Mouse (Mus musculus) thymus, postnatal 4 days (tissue): ENCODE results near the gene Grifin.

Experiments used
- DNase-seq: peaks from one replicate; pipeline ENCODE4 v3.0.0; 2021

The Grifin gene

DNA sequence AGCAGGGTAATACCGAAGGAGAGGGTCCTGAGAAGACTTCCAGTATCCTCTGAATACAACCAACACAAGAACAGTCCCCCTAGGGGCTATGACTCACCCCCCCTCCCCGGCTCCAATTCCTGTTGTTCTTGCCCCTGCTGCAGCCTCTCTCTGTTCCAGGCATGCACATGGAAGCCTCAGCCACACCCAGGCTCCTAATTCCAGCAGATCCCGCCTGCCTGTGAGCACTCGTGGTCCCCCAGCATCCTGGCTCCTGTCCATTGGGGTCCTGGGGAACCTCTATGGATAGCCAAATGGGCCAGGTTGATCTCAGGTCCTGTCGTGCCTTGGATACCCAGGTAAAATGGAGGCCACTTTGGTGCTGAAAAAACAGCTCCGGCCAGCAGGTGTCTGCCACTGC is 19.2 kb downstream of the Grifin start:
- no peak for DNase-seq

DNA sequence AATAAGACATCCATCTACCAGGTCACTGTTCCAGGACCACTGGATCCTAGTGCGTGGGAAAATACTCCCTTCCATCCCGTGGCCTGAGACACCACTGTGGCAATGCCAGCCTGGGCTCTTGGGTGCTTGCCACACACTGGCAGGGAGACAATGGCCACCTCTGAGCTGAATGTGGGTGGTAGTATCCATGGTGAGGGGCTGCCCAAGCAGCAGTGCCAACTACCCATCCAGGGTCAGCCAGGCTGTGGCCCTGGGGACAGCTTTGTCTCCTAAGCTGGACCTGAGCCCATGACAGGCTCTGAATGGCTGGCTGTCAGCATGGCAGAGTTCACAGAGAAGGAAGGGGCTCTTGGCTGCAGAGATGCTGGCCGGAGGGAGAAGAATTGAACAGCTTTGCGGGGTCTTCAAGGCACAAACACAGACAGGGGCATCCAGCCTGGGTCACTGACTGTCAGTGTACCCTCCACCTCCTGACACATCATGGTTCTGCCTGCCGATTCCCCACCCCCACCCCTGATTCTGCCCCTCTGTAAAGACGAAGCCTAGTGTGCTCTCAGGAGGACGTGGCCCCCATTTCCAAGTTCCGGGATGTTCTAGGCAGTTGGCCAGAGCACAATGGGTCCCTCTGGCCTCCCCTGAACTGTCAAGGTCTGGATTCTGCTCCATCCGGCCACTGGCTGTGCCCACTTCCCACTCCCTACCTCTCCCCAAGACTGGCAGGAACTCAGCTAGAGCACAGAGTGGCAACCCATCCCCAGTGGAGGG is 21.9 kb downstream of the Grifin start:
- no peak for DNase-seq

GRCm38 (mm10) chr5:140540106-140540505 is 24.8 kb downstream of the Grifin start:
- peak; percentile 91 for DNase-seq

GRCm38 (mm10) chr5:140538111-140538683 is 26.7 kb downstream of the Grifin start:
- no peak for DNase-seq

- DNase-seq: no peak
Observed at GRCm38 (mm10) chr5:140526754-140527153, 38.1 kb downstream of the Grifin start.

DNA sequence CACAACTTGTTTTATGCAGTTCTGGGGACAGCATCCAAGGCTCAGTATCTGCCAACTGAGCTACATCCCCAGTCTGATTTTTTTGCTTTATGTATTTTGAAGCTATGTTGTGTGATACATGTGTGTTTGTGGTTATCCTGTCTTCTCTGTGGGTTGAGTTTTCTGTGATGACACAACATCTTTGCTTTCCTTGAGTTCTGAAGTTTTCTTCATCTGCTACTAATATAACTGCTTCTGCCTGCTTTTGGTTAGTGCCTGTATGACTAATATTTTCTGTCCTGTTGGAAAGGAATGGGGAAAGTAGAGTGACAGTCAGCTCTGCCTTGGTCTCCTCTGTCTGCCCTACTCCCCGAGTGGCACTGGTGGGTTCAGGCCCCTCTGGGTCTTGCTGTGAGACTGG is 43.7 kb downstream of the Grifin start:
- no peak for DNase-seq

GRCm38 (mm10) chr5:140517921-140518230 is 47.0 kb downstream of the Grifin start:
- no peak for DNase-seq

DNA sequence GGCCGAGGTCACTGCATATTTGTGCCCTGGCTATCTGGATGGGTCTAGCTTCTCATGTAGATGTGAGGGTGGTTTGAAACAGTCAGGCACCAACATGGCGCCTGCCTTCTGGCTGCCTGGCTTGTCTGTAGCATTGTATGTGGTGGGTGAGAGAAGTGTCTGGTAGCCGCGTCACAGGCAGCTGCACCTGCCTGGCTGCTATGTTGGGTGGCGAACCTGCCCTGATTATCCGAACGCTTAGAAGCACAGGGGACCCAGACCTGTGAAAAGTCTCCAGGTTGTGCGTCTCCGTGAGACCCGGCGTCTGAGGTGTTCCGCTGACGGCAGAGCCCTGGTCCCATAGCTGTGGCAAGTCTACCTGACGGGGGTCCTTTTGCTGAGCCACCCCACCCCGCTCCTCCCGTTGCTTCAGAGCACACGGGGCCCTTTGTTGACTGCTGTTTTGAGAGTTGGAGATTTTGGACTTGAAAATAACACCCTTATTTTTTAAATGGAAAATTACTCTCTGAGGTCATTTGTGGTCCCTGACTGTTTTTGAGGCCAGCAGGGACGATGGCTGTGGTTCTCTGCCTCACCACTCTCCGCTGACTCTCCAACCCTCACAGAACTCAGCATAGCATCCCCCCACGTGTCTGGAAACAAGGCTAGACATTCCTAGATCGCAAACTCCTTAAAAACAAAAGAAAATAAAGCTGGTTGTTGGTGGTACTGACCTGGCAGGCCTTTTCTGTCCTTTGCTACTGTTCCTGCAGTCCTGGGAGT is 47.5 kb downstream of the Grifin start:
- no peak for DNase-seq

DNA sequence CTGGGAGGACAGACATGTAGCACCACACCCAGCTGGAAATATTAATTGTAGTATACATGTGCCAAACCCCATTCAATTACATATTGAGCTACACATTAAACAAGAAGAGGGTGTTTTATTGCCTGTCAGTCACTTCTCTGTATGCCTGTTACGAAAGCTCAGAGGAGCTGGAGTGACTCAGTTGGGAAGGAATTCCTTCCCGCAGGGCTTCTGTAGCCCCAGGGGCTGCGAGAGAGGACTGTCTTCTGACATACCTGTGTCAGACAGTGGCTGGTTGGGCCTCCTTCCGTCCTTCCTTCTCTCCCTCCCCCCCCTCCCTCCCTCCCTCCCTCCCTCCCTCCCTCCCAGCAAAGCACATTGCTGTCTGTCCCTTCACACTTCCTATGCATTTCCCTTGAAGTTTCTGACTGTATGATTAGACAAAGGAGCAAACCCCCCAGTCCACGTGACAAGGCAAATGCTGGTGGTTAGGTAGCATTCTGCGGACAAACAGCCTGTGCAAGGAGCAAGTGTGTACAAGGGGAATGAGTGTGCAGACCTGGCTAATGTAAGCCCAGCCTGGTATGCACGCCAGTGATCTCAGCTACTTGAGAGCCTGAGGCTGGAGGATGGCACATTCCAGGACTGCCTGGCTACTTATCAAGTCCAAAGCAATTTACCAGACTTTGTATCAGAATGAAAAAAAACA is 49.9 kb downstream of the Grifin start:
- DNase-seq: no peak

DNA sequence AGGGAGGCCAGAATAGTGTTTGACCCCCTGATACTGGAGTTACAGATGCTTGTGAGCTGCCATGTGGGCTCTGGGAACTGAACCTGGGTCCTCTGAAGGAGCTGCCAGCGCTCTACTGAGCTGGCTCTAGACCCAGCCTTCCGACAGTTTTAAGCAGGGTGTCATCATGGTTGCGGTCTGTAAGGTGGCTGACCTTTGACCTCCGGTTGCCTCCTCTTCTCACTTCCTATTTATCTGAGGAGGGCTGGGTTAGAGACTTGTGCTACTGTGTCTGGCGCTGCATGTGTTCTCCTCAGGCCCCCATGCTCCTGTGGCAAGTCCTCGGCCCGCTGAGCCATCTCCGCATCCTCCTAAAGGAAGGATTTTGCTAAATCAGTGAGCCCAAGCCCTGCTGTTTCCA is 51.0 kb downstream of the Grifin start:
- DNase-seq: no peak
